Mouse (Mus musculus) T-helper 2 cell (primary cell): ENCODE measurements around the gene Cfap300.

ENCODE experiments used
- in situ Hi-C: fragments of 300-600 bp; cut with MboI, MseI; formaldehyde crosslinking; loops from one replicate; pipeline ENCODE4 v1.15.1; 2025; ENCODE audit warnings: high pct_unique_total_duplicates

Gene Cfap300

DNA sequence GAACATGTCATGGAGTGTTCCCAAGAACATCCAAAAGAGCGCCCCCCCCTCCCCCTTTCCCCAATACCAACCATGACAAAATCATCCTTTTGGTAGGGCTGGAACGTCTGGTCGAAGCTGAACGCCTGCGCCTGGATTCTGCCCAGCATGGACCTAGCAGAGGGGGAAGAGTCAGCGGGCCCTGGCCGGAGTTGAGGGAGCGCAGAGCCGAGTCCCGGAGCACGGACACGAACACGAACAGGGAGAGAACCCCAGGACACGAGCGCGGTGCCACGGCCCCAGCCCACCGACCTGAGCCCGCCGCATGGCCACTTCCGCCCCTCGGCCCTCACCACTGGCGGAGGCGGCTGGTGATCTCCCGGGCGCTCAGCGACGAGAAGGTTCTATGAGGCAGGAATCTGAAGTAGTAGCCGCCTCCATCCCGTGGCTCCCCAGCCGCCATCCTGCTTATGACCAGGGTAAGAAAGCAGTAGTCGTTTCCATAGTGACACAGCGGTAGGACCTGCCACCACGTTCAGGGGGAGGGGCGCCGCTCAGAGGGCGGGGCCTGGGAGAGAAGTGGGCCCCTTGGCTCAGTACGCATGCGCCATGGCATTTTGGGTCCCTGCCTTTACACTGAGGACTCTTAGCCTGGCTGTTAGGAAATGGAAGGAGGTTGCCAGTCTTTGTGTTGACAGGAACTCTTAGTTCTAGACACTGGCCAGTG, at the start of gene Cfap300:
TSS of gene Cfap300 (minus strand) at position 486 of the 706 bp plus-strand sequence.
- in situ Hi-C loops, result loop anchor here (10.0 kb wide), 1 partner anchor 858 kb away; the partner anchor contains the start of genes Dcun1d5 and Dync2h1

DNA sequence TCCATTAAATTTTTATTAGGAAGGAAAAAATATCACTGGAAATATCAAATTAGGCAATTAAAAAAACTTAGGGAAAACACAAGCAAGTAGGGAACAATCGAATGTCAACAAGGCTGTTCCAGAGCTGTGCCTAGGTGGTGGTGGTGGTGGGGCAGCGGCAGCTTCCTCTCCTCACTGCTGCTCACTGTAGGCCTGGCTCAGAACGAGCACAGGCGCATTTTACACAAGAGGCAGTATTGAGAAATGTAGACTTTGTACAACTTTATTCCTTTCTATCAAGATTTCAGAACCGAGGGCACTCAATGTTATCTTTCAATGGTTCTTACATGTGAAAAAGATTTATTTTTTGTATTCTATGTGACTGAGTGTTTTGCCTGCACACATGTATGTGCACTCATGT, 36.3 kb upstream of the Cfap300 start:
- in situ Hi-C loops, result no loop called here

DNA sequence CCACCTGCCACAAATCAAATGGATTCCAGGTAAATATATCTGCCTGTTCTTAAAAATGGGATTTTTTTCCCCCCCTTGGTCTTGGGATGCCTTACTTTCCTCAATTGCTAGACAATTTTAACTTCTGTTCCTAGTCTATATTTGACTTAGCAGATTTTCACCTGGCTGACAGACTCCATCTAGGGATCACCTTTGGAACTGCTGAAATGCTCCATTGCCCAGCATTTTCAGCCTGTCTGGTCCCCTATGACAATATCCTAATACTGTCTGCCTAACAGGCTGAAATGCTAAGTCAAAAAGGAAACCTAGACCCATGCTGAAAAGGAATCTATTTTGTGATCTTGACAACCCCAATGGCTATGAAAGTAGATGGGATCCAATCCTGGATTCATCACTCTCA, 31.7 kb upstream of the Cfap300 start:
- in situ Hi-C loops, result no loop called here

- in situ Hi-C loops, result no loop called here
These were observed 30.7 kb upstream of the Cfap300 start for GRCm38 (mm10) chr9:8073203-8073755.

DNA sequence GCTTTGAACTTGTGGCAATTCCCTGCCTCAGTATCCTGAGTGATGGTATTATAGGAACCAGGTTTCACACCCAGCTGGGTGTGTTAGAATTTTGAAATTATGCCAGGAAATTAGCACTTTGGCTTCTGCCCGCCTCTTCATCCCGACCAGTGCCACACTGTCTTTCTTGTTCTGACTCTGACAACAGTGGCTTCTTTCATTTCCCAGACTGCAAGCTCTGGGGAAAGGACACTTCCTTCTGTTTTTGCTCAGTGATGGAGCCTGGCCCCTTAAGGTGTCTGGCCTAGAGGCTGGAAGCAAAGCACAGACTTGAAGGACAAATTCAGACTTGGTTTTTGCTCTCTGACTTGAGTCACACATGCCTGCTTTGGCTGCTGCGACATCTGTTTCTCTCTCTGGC, 17.0 kb upstream of the Cfap300 start:
- in situ Hi-C loops, result no loop called here

- in situ Hi-C loops, result no loop called here
These were observed 12.2 kb upstream of the Cfap300 start for GRCm38 (mm10) chr9:8054831-8055230.

DNA sequence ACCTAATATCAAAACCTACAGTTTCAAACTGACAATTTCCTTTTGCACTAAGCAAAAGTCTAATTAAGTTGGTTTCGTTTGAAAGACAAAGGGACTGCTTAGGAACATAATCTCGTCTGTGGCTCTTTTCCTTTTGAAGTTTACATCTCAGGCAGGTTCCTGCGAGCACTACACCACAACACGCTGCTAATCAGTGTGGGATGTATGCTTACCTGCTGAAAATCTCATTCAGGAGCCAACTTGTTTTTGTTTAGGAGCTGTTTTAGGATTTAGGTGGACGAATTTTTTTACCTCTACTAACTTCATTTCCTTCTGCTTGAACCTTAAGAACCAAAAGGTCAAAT, 393 bp upstream of the Cfap300 start:
- in situ Hi-C loops, result loop anchor here (10.0 kb wide), 1 partner anchor 858 kb away; the partner anchor contains the start of genes Dcun1d5 and Dync2h1

DNA sequence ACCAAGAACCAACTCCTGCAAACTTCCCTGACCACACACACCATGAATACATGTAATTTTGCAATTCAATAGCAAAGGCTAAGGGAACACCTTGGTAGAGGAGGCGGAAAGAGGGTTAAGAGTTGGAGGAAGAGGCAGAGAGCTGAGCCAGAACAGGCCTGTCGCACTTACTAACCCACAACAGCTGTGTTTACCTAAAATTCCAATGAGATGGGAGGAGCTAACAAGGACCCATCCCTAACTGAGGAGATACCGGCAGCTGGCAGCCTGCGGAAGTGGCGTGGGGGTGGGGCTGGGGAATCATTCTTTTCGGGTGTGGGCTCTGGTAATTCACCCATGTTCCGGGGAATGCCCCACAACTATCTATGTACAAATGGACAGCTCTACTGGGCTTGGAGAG, 7.1 kb downstream of the Cfap300 start:
- in situ Hi-C loops, result no loop called here

GRCm38 (mm10) chr9:8035091-8035490, 7.5 kb downstream of the Cfap300 start:
- in situ Hi-C loops, result no loop called here

GRCm38 (mm10) chr9:8034143-8034542, 8.5 kb downstream of the Cfap300 start:
- in situ Hi-C loops, result no loop called here

DNA sequence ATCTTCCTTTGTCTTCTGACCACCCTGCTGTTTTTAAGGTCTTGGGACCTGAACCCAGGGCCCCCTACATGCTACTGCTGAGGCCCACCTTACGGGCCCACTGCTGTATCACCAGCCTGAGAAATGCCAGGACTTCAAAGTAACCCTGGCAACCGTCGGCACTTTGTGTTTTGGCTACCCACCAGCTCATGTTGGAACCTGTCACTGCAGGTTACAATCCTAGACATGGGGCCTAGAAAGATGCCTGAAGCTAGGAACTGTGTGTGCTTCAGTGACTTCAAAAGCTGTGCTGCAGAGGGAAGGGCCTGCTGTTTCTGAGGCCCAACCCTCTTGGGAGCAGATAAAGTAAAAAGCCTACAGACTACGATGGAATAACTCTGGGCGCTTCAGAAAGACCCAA, 9.8 kb downstream of the Cfap300 start:
- in situ Hi-C loops, result no loop called here

GRCm38 (mm10) chr9:8018609-8019008, 24.0 kb downstream of the Cfap300 start:
- in situ Hi-C loops, result no loop called here

DNA sequence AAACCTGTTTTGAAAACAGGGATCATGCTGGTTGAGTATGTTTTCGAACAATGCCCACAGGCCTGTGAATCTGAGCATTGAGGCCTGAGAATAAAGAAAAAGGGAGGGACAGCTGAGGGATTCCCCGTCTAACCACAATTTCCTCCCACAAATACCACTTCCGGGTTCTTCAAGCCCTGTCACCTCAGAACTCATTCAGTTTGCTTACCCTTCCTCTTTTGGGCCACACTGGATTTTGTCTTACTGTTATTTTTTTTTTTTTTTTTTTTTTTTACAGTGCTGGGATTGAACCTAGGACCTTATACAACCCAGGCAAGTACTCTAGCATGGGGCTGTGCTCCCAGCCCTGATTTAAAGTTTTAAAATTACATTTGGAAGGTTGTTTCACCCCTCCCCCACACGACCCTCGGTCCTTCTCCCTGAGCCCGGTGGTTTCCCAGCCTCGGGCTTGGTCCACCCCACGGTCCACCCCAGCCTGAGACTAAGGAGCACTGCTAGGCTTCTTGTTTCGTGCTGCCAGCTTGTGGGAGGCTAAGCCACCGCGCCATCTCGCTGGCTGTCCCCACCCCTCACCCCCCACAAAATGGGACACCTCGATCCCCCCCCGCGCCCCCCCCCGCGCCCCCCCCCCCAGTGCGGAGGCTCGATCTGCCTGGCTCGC, 25.2 kb downstream of the Cfap300 start:
- in situ Hi-C loops, result no loop called here

DNA sequence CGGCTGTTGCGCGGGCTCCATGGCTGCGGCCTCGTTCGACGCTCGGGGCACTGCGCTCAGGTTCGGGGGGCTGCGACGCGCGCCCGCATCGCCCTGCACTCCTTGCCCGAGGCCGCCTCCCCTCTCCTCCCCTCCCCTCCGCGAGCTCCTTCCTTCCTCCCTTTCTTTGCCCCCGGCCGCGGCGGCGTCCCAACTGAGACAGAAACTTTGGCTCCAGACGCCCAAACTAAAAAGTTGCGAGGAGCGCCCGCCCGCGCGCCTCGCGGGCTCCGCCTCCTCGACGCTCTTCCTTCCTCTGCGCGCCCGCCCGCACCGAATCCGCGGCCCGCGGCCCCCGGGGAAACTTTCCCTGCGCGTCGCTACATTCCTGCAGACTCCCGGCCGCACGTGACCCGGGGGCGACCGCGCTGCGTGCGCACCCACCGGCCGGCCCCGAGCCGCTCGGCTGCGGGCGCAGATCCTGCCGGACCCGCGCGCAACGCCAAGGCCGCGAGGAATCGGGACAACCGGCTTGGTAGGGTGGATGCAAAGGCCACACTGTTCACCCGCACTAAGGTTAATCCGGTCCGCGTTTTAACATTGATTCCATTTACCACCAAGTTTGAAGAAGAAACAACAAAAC, 38.1 kb downstream of the Cfap300 start, which contains the start of gene Yap1:
TSS of gene Yap1 (minus strand) at position 227 of the 622 bp plus-strand sequence.
- in situ Hi-C loops, result no loop called here

DNA sequence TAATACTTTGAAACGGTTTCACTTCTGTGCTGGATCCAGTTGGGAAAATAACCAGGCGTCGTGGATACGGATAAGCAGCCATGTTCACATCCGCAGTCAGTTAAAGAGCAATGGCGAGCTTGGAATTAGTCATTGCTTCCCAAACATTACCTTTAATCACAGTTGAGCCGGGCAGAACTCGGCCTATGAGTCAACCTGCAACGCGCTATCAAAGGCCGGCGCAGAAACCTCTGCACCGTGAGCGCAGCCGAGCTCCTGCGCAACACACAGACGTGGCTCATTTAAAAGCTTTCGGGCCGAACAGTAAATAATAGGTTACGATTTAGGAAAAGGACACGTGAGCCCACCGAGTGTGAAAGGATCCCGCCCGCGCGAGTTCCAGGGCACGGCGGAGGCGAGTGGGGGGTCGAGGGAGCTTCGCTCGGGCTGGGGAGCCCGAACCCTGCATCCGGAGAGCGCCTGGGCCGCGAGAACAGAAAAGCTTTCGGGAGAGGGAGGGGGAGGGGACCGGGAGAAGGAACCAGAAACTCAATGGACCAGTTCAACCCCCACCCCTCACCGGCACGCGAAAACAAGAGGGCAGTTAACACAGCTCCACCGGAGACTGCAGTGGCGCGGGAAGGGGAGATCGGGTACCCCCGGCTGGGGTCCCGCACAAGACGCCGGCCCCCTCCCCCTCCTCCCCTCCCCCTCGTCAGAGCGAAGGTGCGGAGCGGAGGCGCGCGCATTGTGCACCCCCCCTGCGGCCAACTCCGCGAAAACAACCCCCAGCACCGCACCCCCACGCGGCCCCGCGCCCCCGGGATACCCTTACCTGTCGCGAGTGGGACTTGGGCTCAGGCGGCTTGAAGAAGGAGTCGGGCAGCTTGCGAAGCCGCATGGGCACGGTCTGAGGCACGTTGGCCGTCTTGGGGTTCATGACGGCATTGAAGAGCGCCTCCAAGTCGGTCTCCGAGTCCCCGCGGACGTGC, 39.0 kb downstream of the Cfap300 start:
- in situ Hi-C loops, result no loop called here

DNA sequence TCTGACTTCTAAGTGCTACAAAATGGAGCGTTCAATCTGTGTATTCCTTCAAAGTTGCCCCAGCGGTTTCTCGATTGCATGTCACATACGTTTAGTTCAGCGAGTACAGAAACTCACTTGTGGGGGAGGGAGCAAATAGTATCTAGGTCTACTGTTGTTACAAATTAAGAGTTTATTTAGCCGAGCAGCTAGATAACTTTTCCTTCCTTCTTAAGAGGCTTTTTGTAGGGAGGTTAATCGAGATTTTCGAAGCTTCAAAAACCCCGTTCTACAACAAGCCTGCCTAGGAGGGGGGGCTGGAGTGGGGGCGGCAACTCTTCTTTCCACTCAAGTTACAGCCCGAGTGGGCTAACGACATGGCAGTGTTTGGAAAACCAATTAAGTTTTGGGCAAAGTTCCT, 39.8 kb downstream of the Cfap300 start:
- in situ Hi-C loops, result no loop called here

DNA sequence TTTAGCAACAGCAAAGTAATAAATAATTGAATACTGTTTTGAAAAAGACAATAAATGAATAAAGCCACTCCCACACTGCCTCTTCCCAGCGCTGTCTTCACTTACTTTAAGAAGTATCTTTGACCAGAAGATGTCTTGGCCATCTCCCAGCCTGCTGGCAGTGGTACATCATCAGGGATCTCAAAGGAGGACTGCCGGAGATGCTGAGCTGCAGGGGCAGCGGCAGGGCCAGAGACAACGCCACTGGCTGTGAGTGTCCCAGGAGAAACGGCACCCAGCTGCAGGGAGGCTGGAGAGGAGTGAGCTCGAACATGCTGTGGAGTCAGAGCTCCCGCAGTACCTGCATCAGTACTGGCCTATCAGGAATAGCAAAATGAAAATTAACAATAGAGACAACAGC, 41.3 kb downstream of the Cfap300 start:
- in situ Hi-C loops, result no loop called here

- in situ Hi-C loops, result loop anchor here (25.0 kb wide), 1 partner anchor 1368 kb away; no protein-coding TSS in a partner anchor
These were observed 48.3 kb downstream of the Cfap300 start for GRCm38 (mm10) chr9:7994275-7994674.

DNA sequence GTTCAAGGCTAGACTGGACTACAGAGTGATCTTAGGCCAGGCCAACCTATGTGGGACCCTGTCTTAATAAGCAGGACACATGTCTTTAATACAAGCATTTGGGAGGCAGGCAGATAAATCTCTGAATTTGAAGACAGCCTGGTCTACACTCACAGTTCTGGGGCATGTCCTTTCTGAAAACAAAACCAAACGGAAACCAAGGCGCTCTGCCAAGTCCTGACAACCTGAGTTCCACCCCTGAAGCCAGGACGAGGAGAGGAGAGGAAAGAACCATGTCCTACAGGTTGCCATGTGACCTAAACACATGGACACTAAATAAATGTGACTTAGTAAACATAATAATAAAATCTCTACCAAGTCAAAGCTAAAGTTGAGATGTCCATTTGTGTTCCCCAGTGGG, 50.0 kb downstream of the Cfap300 start:
- in situ Hi-C loops, result loop anchor here (25.0 kb wide), 1 partner anchor 1370 kb away; no protein-coding TSS in a partner anchor

DNA sequence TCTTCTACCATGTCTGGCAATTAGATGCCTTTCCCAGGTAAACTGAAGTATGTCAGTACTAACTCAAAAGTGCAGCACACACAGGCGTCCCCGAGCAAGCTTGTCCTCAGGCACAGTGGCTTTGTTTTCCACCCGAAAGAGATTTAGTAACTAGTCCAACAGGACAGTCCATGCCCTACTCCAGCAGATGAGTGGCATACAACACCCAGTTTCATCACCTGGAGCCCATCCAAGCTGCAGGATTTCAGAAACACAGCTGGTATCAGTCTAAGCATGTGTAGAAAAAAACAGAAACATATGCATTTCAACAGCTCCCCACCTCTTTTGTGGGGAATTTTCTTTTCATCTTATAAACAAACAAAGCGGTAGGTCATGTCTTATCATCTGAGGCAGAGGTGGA, 51.7 kb downstream of the Cfap300 start:
- in situ Hi-C loops, result loop anchor here (25.0 kb wide), 1 partner anchor 1371 kb away; no protein-coding TSS in a partner anchor

GRCm38 (mm10) chr9:7987119-7987518, 55.5 kb downstream of the Cfap300 start:
- in situ Hi-C loops, result loop anchor here (25.0 kb wide), 1 partner anchor 1375 kb away; no protein-coding TSS in a partner anchor
